Mouse (Mus musculus): ENCODE data around the gene Aig1.

- TF ChIP-seq EP300 (IDR thresholded peaks at IDR 0.05; ENCODE audit: low read depth) = no peak
- no peak for TF ChIP-seq CTCF (IDR thresholded peaks at IDR 0.05; ENCODE audit: low read depth)
Observed at GRCm38 (mm10) chr10:13713711-13714110, 155.1 kb downstream of the Aig1 start.

Measured in liver, embryonic 14.5 days (tissue).